Mouse (Mus musculus) megakaryocyte, embryonic 14.5 days (primary cell): ENCODE data around the gene Slc12a3.

Experiments
- FLI1 ChIP-seq: IDR thresholded peaks from 2 replicates; pipeline ENCODE4 v1.6.1; 2012; ENCODE audit warnings: low read length, inconsistent platforms, mixed read lengths
- GATA1 ChIP-seq: IDR thresholded peaks from 3 replicates; pipeline ENCODE4 v1.6.1; 2012; ENCODE audit warnings: mixed read lengths, low read length, inconsistent platforms, borderline replicate concordance

- TF ChIP-seq GATA1 (no peak), FLI1 (no peak)
Measured at GRCm38 (mm10) chr8:94412518-94412917, 83.5 kb downstream of the Slc12a3 start.
